Mouse (Mus musculus) bone marrow, adult 2 months (tissue): ENCODE data around the gene Grm5. TPM values are rescaled to one million over a fixed set of nuclear protein-coding genes. Genes with fewer than 3 reads are reported as not detected.

Experiments
- H3K27ac ChIP-seq: fragments of 200-500 bp; 2 replicates; pipeline ENCODE4 v1.5.1; 2012; ENCODE audit warnings: low read depth, mild to moderate bottlenecking, control low read depth, inconsistent platforms, low read length; ENCODE audit not compliant: control insufficient read depth, poor library complexity, insufficient read depth
- H3K4me1 ChIP-seq: fragments of 200-500 bp; 2 replicates; pipeline ENCODE4 v1.6.1; 2011; ENCODE audit warnings: low read length; ENCODE audit not compliant: control insufficient read depth, insufficient read depth
- H3K4me3 ChIP-seq: fragments of 200-500 bp; replicated peaks from 2 replicates; pipeline ENCODE3; 2011; ENCODE audit warnings: mild to moderate bottlenecking, low read depth, low read length, control low read depth; ENCODE audit not compliant: control insufficient read depth
- CTCF ChIP-seq: fragments of 200-500 bp; IDR thresholded peaks from 2 replicates; pipeline ENCODE4 v1.5.1; 2011; ENCODE audit warnings: low read length, control low read depth; ENCODE audit not compliant: control insufficient read depth, insufficient read depth
- POLR2A ChIP-seq: fragments of 200-500 bp; IDR thresholded peaks from 2 replicates; pipeline ENCODE4 v1.6.1; 2011; ENCODE audit warnings: low read depth, mild to moderate bottlenecking, control low read depth, low read length, borderline replicate concordance; ENCODE audit not compliant: control insufficient read depth
- WGBS: fragments of 180-500 bp; shearing (Covaris S2); methylation state at CpG from one replicate; pipeline ENCODE4 v1.1.7; 2018; 5-methylcytosine and 5-hydroxymethylcytosine counted together
- polyA plus RNA-seq: library from polyadenylated mRNA; stranded (reverse); fragments of >200 nt; gene quantifications from 2 replicates; pipeline ENCODE4 v1.2.4, GENCODE M21; 2011; ENCODE audit warnings: low replicate concordance; ENCODE audit not compliant: missing spikeins, insufficient read depth, insufficient read length

Grm5 gene
- polyA plus RNA-seq = not detected in 2 replicates

GRCm38 (mm10) chr7:87583868-87584267 lies at the start of gene Grm5:
Grm5 (plus strand) TSS chr7:87584168.
- Histone ChIP-seq H3K4me3 (no peak within 1 kb of the TSS), H3K27ac (no peak within 1 kb of the TSS; the same call in 1 of the 2 replicates), H3K4me1 (no peaks in the 10 kb centered on the region)
- TF ChIP-seq POLR2A (no peak), CTCF (no peak)
- WGBS = 36% methylated on average over 2 of the region's 2 CpGs

GRCm38 (mm10) chr7:87539031-87539430 lies 44.9 kb upstream of the Grm5 start:
- no peak overlapping the region for H3K27ac ChIP-seq
- no peak for TF ChIP-seq POLR2A
- TF ChIP-seq CTCF = no peak
- no peaks in the 10 kb centered on the region for H3K4me1 ChIP-seq
- no peak overlapping the region for H3K4me3 ChIP-seq

- 34% methylated on average over 1 of the region's 1 CpGs for WGBS
- H3K4me3 ChIP-seq = no peak overlapping the region
- no peak overlapping the region for H3K27ac ChIP-seq
- no peaks in the 10 kb centered on the region for H3K4me1 ChIP-seq
- no peak for TF ChIP-seq CTCF
- no peak for TF ChIP-seq POLR2A
These were observed 18.7 kb upstream of the Grm5 start for GRCm38 (mm10) chr7:87565300-87565699.

GRCm38 (mm10) chr7:87566476-87566875 lies 17.5 kb upstream of the Grm5 start:
- H3K4me1 ChIP-seq = no peaks in the 10 kb centered on the region
- TF ChIP-seq POLR2A (no peak), CTCF (no peak)
- no peak overlapping the region for H3K27ac ChIP-seq
- H3K4me3 ChIP-seq = no peak overlapping the region

- H3K27ac ChIP-seq = no peak overlapping the region; the same call in 1 of the 2 replicates
- no peak overlapping the region for H3K4me3 ChIP-seq
- H3K4me1 ChIP-seq = no peaks in the 10 kb centered on the region
- TF ChIP-seq CTCF (no peak), POLR2A (no peak)
- 5% methylated on average over 28 of the region's 28 CpGs for WGBS
These were observed 323 bp downstream of the Grm5 start for GRCm38 (mm10) chr7:87584281-87584701.

GRCm38 (mm10) chr7:87586271-87586937 lies 2.4 kb downstream of the Grm5 start:
- H3K4me1 ChIP-seq = no peaks in the 10 kb centered on the region
- no peak overlapping the region for H3K27ac ChIP-seq
- WGBS = 22% methylated on average over 10 of the region's 10 CpGs
- TF ChIP-seq POLR2A = no peak
- no peak for TF ChIP-seq CTCF
- no peak overlapping the region for H3K4me3 ChIP-seq

GRCm38 (mm10) chr7:87587976-87588375 lies 4.0 kb downstream of the Grm5 start:
- H3K4me3 ChIP-seq = no peak overlapping the region
- TF ChIP-seq POLR2A = no peak
- TF ChIP-seq CTCF = no peak
- WGBS = 22% methylated on average over 1 of the region's 1 CpGs
- no peaks in the 10 kb centered on the region for H3K4me1 ChIP-seq
- no peak overlapping the region for H3K27ac ChIP-seq

- TF ChIP-seq CTCF (no peak), POLR2A (no peak)
- 57% methylated on average over 2 of the region's 2 CpGs for WGBS
- Histone ChIP-seq H3K4me3 (no peak overlapping the region), H3K27ac (no peak overlapping the region), H3K4me1 (no peaks in the 10 kb centered on the region)
These were observed 42.3 kb downstream of the Grm5 start for GRCm38 (mm10) chr7:87626251-87626650.
